Mouse (Mus musculus) testis, postnatal 10 days (tissue): ENCODE data around the gene Olfr1349.
A peak's percentile ranks its signal among the peaks of the same experiment; 100 is the strongest.
"Not testable (repeated sequence)": the region's sequence is repeated elsewhere in the genome, so short reads cannot be mapped to it uniquely, and the experiment has no call there.

Source experiments
- DNase-seq: peaks from one replicate; pipeline ENCODE4 v3.0.0; 2021; ENCODE audit warnings: low spot score

The Olfr1349 gene

DNA sequence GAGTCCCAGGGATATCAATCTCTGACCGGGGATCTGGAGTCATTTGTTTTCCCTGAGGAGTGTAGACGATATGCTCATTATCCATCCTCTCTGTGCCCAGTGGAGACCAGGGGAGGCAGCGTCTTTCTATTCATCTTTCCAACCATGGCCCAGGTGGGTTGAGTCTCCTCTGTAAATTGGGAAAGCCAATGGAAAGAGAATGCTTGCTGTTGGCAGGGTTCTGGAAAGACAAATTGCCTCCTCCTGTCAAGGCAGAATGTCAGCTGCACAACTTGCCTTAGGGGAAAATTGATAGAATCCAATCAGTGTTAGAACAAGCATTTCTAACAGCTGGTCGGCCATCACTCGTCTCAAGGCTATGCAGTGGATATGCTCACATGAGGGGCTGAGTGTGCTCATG is at the start of gene Olfr1349:
Olfr1349 (minus strand) TSS at position 101 of the 400 bp plus-strand sequence.
- DNase-seq: no peak

GRCm38 (mm10) chr7:6564541-6564940 is 41.8 kb upstream of the Olfr1349 start, which contains the start of gene Olfr1350:
Gene Olfr1350 (plus strand): TSS chr7:6564841.
- DNase-seq: no peak

DNA sequence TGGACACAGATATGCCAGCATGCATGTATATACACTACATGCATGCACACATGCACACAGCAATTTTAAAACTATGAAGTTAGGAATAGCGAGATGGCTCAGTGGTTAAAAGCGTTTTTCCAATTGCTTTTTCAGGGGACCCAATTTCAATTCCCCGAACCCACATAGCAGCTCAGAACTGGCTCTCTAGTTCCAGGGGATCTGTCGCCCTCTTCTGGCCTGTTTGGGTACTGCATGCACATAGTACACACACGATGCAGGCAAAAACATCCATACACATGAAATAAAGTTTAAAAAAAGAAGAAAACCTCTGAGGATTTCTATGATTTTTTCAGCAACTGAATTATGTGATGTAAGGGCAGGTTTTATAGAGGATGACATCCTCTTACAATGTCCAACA is 3.4 kb upstream of the Olfr1349 start:
- peak; percentile 75 for DNase-seq

GRCm38 (mm10) chr7:6525001-6525400 is 2.3 kb upstream of the Olfr1349 start:
- DNase-seq: peak; percentile 45

- DNase-seq: no peak
Measured at GRCm38 (mm10) chr7:6521666-6522065, 1.1 kb downstream of the Olfr1349 start.

- no peak for DNase-seq
Measured at GRCm38 (mm10) chr7:6508648-6509047, 14.1 kb downstream of the Olfr1349 start, which contains the start of gene Olfr1348. Gene Olfr1348 (minus strand): TSS chr7:6508748.

DNA sequence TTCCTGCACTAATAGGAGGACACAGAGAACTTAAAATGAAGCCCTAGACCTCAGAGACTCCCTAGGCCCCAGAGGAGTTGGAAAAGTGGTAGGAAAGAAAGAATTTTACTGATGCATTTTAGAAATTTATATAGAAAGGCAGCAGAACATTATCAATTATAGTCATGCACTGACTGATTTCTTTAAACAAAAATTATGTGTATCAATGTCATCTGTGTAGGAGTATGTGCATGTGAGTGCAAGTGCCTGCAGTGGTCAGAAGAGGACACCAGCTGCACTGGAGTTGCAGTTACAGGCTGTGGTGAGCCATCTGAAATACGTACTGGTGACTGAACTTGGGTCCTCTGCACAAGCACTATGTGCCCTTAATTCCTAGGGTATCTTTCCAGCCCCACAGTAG is 23.1 kb downstream of the Olfr1349 start, which contains the start of gene Olfr1347:
Olfr1347 (minus strand) TSS at position 101 of the 400 bp plus-strand sequence.
- no peak for DNase-seq

GRCm38 (mm10) chr7:6486841-6487240 is 35.9 kb downstream of the Olfr1349 start, which contains the start of gene Olfr5:
Gene Olfr5 (minus strand): TSS chr7:6486941.
- no peak for DNase-seq

DNA sequence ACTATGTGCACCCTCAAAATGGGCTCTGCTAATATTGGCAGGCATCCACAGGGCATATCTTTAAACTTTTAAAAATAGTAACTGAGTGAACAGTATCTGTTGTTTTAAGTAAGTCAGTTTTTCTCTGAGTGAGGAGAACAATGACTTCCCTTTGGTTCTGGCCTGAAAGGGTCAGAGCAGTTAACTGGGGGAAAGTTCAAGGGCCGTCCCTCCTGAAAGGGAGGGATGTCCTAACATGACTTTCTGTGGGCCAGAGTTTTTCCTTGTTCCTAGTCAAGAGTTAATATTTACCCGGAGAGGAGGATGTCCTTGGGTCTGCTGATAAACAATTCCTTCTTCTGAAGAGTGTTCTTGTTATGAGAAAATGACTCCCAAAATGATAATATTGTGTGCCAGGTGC is 45.1 kb downstream of the Olfr1349 start:
- DNase-seq: not testable (repeated sequence)

- DNase-seq: no peak
Measured at GRCm38 (mm10) chr7:6466951-6467350, 55.8 kb downstream of the Olfr1349 start, which contains the start of gene Olfr1346. Gene Olfr1346 (plus strand): TSS chr7:6467101.
